Mouse (Mus musculus) brown adipose tissue, adult 24 weeks (tissue): Measurements from ENCODE around the gene Tgfb1i1. TPM values are rescaled to one million over a fixed set of nuclear protein-coding genes. Genes with fewer than 3 reads are reported as not detected.

Experiments
- H3K27ac ChIP-seq: fragments of 200-500 bp; replicated peaks from 2 replicates; pipeline ENCODE4 v1.5.1; 2012; ENCODE audit warnings: low read depth, mild to moderate bottlenecking, low read length
- H3K4me1 ChIP-seq: fragments of 200-500 bp; 2 replicates; pipeline ENCODE4 v1.6.1; 2012; ENCODE audit warnings: low read length, mixed read lengths; ENCODE audit not compliant: control insufficient read depth, insufficient read depth, insufficient read length
- H3K4me3 ChIP-seq: fragments of 200-500 bp; 2 replicates; pipeline ENCODE4 v1.5.1; 2012; ENCODE audit warnings: low read depth, mild to moderate bottlenecking, low read length, moderate library complexity; ENCODE audit not compliant: insufficient read depth
- polyA plus RNA-seq: library from polyadenylated mRNA; stranded (reverse); fragments of >200 nt; gene quantifications from 2 replicates; pipeline ENCODE4 v1.2.4, GENCODE M21; 2012; ENCODE audit not compliant: missing spikeins, insufficient read depth, insufficient read length

Gene Tgfb1i1
- polyA plus RNA-seq, 1 experiment, result 5.5 TPM

DNA sequence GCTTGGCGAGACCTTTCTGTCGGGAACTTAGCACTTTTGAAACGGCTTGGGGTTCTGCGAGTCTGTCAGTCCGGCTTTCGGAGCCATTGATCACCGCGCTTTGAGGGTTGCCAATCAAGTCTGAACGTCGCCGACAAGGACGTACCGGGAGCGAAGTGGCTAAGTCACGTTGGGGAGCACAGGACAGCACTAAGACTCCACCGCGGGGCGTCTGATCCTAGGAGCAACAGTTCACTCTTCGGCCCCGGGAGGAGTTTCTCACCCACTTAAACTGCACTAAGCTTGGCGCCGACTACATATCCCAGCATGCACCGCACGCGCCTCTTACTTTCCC, 9.1 kb upstream of the Tgfb1i1 start:
- H3K27ac ChIP-seq, result peak overlapping the region; percentile 94
- H3K4me3 ChIP-seq, result peak overlapping the region; percentile 70
- no peaks in the 10 kb centered on the region for H3K4me1 ChIP-seq

DNA sequence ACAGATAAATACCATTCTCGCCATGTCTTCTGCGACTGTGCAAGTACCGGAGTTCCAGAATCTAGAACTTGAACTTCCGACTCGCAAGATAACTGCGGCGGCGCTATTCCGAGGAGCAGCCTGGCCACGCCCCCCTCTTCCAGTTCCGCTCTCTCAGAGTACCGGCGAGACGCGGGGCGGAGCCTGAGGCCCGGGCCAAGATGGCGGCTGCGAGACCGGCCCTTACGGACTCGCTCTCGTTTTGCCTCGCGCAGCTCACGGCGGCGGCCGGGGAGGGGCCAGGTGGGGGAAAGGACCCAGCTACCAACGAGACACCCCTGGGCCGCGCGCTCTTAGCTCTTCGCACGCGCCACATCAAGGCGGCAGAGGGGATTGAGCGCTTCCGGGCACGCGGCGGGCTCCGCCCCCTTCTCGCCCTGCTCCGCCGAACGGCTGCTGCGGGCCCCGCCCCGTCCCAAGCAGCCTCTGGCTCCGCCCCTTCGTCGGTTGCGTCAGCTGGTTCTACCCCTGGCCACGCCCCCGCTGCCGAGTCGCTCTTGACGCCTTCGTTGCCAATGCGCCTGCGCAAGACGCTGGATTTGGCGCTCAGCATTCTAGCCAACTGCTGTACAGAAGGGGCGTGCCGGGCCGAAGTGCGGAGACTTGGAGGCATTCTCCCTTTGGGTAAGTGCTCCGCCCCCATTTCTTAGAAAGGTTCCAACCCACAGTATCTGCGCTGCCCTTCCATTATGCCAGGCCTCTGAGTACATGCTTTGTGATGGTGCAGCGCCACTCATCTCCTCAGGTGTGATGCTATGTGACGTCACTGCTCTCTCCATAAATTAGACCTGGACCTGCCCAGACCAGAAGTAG, 8.5 kb upstream of the Tgfb1i1 start, which contains the start of gene 9130023H24Rik:
TSS of gene 9130023H24Rik (minus strand) at position 105 of the 852 bp plus-strand sequence.
- H3K4me1 ChIP-seq, result no peaks in the 10 kb centered on the region
- peak within 1 kb of the TSS; percentile 94 for H3K27ac ChIP-seq
- H3K4me3 ChIP-seq, result peak within 1 kb of the TSS; percentile 70

DNA sequence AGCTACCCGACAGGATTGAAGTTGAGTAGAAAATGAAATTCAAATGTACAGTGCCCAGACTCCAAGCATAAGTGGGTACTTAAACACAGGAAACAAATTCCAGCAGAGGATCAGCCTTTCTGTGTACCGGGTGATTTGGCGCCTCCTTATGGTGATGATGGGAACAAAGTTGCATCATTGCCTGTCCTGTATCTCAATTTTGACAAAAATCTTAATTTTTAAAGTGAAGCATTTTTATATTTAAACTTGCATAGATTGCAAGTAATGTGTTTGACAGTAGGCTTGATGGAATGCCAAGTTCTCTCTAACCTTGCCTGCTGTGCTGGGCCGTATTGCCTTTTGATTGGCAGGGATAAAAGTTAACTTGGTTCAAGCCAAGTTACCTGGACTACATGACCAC, 7.6 kb upstream of the Tgfb1i1 start:
- Histone ChIP-seq H3K4me1 (no peaks in the 10 kb centered on the region), H3K27ac (no peak overlapping the region), H3K4me3 (no peak overlapping the region)

DNA sequence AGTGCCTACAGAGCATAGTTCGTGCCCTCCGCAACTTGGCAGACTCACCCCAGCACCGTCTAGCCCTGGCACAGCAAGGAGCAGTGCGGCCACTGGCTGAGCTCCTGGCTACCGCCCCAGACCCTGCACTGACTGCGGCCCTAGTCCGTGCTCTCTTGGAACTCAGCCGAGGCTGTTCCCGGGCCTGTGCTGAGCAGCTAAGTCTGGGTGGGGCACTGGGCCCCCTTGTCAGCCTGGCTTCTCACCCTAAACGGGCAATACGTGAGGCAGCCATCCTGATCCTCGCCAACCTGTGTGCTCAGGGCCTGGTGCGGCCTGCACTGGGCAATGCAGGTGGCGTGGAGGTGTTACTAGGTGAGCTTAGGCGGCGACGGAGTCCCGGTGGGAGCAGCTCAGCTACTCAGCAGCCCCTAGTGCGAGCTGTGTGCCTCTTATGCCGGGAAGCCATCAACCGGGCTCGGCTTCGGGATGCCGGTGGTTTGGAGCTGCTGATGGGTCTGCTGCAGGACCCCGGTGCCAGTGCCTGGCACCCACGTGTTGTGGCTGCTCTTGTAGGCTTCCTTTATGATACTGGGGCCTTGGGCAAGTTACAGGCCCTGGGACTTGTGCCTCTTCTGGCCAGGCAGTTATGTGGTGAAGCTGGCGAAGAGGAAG, 6.4 kb upstream of the Tgfb1i1 start:
- H3K4me1 ChIP-seq, result no peaks in the 10 kb centered on the region
- no peak overlapping the region for H3K4me3 ChIP-seq

DNA sequence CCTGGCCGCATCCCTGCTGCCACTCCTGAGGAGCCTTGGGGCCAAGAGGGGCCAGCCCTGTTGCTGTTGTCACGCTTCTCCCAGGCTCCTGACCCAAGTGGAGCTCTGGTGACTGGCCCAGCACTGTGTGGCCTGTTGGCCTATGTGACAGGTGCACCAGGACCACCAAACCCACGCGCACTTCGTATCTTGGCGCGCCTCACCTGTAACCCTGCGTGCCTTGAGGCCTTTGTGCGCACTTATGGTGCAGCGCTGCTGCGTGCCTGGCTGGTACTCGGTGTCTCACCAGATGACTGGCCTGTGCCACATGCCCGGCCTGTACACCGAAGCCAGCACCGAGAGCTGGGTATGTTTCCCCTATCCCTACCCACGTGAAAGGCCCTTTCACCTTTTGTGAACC, 4.3 kb upstream of the Tgfb1i1 start:
- H3K27ac ChIP-seq, result no peak overlapping the region
- H3K4me3 ChIP-seq, result no peak overlapping the region
- H3K4me1 ChIP-seq, result peaks cover 3% of the 10 kb centered on the region; the same call in 1 of the 2 replicates

More for the DNA sequence above, 6.4 kb upstream of the Tgfb1i1 start:
- no peak overlapping the region for H3K27ac ChIP-seq

DNA sequence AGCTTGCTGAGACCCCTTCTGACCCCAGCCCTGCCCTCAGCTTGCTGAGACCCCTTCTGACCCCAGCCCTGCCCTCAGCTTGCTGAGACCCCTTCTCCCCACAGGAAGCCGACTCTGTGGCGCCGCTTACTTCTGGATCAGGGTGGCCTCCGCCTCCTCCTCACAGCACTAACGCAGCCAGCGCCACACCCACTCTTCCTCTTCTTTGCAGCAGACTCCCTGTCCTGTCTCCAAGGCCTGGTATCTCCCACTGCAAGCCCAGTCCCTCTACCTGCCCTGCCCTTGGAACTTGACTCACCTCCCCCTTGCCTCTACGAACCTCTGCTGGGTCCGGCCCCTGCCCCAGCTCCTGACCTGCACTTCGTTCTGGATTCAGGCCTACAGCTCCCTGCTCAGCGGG, 2.7 kb upstream of the Tgfb1i1 start:
- Histone ChIP-seq H3K4me3 (no peak overlapping the region), H3K4me1 (peaks cover 3% of the 10 kb centered on the region; the same call in 1 of the 2 replicates), H3K27ac (no peak overlapping the region)

DNA sequence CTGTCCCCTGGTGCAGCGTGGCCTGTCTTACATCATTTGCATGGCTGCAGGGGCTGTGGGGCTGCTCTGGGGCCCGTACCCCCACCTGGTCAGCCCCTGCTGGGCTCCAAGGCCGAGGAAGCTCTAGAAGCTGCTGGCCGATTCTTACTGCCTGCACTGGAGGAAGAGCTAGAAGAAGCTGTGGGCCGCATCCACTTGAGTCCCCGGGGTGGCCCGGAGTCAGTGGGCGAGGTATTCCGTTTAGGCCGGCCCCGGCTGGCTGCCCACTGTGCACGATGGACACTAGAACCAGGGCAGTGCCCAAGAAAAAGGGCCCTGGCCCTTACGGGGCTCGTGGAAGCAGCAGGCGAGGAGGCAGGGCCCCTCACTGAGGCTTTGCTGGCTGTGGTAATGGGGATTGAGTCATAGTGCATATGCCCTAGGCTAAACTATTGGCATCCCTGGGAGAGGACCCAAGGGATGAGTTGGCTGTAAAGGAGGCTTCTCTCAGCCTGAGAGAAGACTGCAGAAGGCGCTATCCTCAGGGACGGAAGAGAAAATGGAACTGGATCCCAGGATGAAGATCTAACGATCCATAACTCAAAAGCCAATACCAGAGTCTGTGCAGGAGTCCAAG, 2.1 kb upstream of the Tgfb1i1 start:
- Histone ChIP-seq H3K4me3 (no peak overlapping the region), H3K27ac (no peak overlapping the region), H3K4me1 (peaks cover 3% of the 10 kb centered on the region; the same call in 1 of the 2 replicates)

DNA sequence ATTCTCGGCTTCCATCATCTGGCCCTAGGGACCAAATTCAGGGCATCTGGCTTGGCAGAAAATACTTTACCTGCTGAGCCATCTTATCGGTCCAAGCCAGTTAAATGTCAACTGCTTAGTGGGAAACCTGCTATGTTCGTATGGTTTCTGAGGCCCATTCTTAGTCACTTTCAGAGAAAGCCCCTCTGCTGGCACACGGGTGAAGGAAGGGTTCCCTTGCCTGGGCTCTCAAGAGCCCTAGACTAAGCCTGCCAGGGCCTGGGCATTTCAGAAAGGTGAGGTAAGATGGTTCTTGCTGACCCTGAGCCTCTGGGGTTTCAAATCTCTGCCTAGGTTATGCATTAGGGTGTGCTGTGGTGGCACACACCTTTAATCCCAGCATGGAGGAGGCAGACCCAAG, 1.1 kb upstream of the Tgfb1i1 start:
- peak overlapping the region; percentile 94; the same call in 1 of the 2 replicates for H3K27ac ChIP-seq
- peaks cover 3% of the 10 kb centered on the region; the same call in 1 of the 2 replicates for H3K4me1 ChIP-seq
- no peak overlapping the region for H3K4me3 ChIP-seq

DNA sequence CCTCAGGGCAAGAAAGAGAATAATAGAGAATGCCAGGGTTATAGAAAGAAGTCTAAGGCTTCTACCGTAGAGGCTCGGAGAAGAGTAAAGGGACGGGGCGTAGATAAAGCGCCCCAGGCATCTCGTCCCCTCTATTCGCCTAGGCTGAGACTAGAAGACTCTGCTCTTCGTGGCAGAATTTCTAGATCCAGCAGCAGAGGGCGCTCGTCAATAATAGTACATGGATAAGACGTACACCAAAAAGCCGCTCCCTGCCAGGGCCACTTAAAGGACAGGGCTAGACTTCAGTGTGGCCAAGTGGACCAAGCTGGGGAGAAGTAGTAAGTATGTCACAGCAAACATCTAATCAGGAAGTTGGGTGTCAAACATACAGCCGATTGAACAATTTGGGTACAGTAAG, 831 bp downstream of the Tgfb1i1 start:
- peak overlapping the region; percentile 99 for H3K27ac ChIP-seq
- H3K4me3 ChIP-seq, result peak overlapping the region; percentile 73
- H3K4me1 ChIP-seq, result peaks cover 3% of the 10 kb centered on the region; the same call in 1 of the 2 replicates

DNA sequence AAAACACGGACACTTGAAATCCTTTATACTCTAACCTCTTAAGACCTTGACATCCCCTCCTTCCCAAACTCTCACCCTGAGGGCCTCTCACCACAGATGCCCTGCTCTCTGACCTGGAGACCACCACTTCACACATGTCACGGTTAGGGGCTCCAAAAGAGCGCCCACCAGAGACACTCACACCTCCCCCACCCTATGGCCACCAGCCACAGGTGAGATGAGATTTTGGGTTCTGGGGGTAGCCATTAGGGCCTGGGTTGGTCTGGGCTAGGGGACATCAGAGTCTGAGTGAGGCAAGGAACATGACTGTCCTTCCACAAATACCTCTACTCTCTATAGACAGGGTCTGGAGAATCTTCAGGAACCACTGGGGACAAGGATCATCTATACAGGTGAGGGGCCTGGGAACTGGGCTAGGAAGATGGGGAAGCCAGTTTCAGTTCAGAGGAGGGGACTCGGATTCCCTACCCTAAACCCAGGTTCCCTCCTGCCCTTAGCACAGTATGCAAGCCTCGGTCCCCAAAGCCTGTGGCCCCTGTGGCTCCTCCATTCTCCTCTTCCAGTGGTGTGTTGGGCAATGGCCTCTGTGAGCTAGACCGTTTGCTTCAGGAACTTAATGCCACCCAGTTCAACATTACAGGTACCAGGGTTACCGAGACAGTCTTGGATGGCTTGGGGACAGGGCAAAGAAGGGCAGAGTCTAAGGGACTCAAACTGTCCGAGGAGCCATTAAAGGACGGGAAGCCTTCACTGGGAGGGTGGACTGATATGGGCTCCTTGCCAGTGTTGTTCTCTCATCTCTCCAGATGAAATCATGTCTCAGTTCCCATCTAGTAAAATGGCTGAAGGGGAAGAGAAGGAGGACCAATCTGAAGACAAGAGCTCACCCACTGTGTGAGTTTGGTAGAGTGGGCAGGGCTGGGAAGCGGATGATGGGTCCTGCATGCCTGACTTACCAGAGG, 1.8 kb downstream of the Tgfb1i1 start:
- Histone ChIP-seq H3K4me3 (peak overlapping the region; percentile 42), H3K27ac (no peak overlapping the region), H3K4me1 (peaks cover 3% of the 10 kb centered on the region; the same call in 1 of the 2 replicates)

DNA sequence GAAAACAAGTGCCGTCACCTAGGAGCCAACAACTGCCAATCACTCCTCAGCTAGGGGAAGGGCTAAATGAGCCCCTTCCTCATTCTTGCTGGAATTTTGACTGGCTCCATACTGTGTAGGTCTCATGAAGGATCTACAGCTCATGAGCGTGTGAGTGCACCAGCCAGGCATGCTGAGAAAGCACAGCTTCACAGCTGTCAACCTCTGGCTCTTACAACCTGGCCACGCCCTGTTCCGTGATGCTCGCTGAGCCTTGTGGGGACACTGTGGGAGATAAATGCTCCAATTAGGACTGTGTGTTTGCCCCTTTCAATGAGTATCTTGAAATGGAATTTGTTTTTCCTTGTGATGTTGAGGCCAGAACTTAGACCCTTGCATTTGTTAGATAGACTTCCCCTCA, 3.4 kb downstream of the Tgfb1i1 start:
- H3K4me3 ChIP-seq, result no peak overlapping the region
- H3K4me1 ChIP-seq, result peaks cover 3% of the 10 kb centered on the region; the same call in 1 of the 2 replicates
- no peak overlapping the region for H3K27ac ChIP-seq

DNA sequence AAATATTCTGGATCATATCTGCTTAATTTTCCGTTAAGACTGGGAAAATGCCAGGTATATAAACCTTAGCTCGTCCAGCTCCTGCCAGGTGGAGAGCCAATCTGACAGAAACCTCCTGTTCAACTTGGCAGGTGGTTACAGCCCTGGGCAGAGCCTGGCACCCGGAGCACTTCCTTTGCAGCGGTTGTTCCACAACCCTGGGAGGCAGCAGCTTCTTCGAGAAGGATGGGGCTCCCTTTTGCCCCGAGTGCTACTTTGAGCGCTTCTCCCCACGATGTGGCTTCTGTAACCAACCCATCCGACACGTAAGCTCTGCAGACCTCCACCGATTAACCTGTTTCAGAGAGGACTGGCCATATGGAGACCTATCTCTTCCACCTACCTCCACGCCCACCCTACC, 5.3 kb downstream of the Tgfb1i1 start:
- no peak overlapping the region for H3K27ac ChIP-seq
- H3K4me3 ChIP-seq, result no peak overlapping the region
- H3K4me1 ChIP-seq, result no peaks in the 10 kb centered on the region

DNA sequence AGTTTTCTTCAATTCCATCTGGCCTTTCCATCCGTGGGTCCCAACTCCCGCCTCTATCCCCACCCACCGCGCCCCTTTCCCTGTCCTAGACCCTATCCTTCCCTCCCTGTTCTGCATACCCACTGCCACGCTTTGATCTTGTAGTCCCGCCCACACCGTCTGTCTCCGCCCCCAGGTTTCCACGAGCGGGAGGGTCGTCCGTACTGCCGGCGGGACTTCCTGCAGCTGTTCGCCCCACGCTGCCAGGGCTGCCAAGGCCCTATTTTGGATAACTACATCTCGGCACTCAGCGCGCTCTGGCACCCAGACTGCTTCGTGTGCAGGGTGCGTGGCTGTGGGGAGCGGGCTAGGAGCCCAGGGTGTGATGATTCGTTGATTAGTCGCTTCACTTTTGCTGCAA, 6.0 kb downstream of the Tgfb1i1 start:
- no peak overlapping the region for H3K4me3 ChIP-seq
- no peaks in the 10 kb centered on the region for H3K4me1 ChIP-seq
- H3K27ac ChIP-seq, result no peak overlapping the region

DNA sequence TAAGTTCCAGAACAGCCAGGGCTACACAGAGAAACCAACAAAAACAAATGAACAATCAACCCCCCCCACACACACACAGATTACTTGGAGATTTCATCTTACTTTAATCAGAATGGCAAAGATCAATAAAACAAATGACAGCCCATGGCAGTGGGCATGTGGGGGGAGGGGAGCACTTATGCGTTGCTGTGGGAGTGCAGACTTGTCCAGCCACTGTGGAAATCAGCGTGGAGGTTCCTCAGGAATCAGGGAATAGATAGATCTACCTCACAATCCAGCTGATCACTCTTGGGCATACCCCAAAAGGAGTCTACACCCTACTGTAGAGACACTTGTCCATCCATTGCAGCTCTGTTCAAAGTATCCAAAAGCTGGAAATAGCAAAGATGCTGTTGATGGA, 8.4 kb downstream of the Tgfb1i1 start:
- Histone ChIP-seq H3K4me1 (no peaks in the 10 kb centered on the region), H3K4me3 (no peak overlapping the region), H3K27ac (no peak overlapping the region)
